Mouse (Mus musculus): ENCODE measurements around the gene Pnp.
"Not testable (repeated sequence)": the region's sequence is repeated elsewhere in the genome, so short reads cannot be mapped to it uniquely, and the experiment has no call there.

The Pnp gene

DNA sequence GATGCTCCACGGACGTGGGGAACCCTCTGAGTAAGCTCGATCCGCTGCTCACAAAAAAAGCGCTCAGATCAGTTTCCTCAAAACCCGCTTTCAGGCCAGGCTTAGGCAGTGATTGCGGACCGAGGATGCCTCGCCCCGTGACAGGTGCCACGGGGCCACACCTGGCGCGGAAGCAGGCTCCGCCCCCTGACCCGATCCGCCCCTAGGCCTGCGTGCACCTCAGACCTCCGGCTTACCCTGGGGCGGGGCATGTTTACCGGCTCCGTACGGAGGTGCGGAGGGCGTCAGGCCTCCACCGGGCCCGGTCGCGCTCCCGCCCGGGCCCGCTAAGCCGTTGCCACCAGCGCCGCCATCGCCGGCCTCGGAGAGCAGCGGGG, 517 bp upstream of the Pnp start:
- no peak for DNase-seq (ENCODE audit: low spot score)

DNA sequence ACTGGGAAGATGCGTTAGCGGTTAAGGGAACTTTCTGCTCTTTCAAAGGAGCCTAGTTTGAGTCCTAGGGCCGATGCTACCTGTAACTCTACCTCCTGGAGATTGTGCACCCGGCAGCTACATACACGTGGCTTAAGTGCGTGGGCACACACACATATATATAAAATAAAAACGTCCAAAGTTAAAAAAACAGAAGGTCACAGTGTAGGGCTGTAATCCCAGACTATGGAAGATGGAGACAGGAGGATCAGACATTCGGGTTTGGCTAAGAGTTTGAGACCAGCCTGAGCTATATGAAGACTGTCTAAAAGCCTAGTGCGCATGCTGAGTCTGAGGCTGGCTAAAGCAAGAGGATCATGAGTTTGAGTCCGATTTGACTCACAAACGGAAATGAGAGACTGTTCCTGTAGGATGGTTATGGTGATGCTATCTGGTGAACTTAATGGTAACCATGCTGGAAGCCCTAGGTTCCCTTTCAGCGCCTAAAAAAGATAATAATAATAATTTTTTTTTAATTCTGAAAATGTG, 675 bp downstream of the Pnp start:
- no peak for DNase-seq (ENCODE audit: low spot score)

DNA sequence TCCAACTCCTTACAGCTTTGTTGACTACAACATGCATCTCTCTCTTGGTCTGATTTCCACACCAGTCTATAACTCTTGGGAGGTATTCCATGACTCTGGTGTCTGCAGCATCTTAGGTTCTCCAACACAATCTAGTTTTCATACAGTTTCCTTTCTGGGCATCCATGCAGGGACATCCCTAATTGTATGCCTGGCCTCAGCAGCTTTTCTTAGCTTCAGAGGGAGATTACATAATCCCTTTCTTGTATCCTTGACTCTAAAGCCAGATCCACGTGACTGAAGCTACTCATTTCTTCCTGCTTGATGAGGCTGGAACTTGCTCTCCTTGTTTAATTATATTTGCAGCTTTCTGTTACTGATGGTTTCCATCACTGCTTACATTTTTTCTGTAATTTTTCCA, 5.8 kb downstream of the Pnp start:
- DNase-seq (ENCODE audit: low spot score) = no peak

DNA sequence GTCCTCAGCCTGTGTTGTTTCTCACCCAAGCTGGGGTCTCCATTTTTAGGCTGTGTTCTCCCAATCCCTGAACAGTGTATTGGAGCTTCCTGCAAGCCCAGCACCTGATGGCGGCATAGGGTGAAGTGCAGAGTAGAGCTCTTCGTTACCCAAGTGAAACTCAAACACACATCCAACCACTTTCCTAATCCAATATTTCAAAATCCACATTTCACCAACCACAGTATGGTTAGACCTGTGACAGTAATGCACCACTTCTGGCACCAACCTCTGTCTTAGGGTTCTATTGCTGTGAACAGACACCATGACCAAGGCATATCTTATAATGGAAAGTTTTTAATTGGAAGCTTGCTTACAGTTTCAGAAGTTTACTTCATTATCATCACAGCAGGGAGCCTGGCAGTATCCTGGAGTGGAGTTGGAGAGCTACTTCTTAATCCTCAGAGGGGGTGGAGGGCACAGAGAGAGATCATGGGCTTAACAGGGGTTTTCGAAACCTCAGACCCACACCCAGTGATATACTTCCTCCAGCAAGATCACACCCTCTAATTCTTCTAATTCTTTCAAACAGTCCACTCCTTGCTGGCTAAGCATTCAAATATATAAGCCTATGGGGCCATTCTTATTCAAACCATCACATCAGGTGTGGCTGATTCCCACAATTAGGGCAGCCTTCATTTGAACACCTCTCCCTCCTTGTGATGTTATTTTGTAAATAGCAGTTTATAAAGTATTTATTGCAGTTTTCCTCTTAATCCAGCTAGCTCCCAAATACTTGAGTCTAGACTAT, 7.4 kb downstream of the Pnp start:
- no peak for DNase-seq (ENCODE audit: low spot score)

DNA sequence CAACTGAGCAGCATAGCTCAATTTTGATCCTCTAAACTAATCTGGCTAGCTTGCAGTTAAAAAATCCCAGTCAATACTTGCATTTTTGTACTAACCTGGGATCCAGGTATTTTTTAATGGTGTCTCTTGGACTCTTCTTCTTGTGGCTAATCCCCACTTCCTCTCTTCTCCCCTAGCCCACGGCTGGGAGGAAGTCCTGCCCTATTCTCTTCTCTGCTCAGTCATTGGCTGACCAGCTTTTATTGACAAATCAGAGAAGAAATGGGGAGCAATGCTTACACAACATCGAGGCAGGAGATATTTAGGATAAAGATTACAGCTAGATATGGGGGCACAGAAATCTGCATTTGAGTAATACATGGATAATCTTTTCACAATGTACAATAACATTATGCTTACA, 8.1 kb downstream of the Pnp start:
- no peak for DNase-seq (ENCODE audit: low spot score)

DNA sequence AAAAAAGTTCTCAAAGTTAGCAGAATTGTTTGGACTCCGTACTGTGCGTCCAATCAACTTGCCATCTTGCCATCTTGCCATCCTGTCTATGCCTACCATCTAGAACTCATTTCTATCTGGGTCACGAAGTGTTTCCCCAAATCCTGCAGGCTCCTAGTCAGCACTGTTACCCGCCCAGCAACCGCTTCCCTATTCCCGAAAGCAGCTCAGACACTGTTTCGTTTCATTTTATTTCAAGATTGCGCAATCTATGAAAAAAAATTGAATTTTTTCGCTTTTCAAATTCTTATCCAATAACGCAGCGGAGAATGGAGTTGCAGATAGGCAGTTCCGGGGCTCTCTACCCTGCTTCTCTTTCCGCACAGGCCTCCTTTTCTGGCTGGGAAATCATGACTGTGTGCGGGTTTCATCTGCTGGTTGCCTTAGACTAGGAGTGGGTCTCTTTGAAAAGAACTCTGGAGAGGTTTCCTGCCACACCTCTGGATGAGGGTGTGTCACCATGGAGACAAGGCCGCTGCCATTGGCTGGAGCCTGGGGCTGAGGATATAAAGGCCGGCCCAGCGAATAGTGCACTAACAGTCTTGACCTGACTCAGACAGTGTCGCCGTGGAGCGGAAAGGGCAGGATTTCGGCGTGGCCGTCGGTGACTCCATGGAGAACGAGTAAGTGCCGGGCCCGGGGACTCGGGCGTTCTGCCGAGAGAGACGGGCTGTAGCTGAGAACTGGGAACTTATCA, 13.2 kb downstream of the Pnp start, which contains the start of gene Gm49342:
Gene Gm49342 (plus strand): TSS at position 586 of the 736 bp plus-strand sequence.
- peak; percentile 86 for DNase-seq (ENCODE audit: low spot score)

DNA sequence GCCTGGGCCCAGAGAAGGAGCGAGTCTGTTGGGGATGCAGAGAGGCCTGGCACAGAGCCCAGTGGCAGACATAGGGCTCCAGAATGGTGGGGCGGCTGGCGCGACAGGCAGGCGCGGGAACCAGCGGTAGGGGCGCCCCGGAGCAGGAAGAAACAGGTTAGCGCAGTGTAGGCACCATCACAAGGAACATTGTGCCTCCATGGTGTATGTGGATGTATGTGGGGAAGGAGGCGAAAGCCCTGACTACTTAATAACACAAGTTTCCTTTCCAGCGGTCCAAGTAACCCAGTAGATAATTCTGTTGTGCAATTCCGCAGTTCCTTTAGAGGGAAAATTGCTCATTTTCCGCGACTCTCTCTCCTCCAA, 13.8 kb downstream of the Pnp start:
- not testable (repeated sequence) for DNase-seq (ENCODE audit: low spot score)

DNA sequence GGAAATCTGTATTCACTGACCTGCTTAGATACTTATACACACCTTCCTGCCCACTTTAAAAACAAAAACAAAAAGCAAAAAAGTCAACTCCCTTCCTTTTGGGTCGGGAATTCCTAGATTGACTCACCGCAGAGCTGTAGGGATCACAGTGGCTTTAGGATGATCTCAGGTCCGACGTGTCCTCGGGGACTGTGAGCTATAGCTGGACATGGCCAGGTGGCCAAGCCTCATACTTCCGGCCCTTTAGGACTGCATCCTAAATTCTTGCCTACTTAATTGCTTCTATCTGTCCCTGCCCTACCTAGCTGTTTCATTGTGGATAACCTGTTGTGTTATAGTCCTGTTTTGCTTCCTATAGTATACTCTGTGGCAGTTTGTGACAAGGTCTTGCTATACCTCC, 14.2 kb downstream of the Pnp start:
- DNase-seq (ENCODE audit: low spot score) = not testable (repeated sequence)

DNA sequence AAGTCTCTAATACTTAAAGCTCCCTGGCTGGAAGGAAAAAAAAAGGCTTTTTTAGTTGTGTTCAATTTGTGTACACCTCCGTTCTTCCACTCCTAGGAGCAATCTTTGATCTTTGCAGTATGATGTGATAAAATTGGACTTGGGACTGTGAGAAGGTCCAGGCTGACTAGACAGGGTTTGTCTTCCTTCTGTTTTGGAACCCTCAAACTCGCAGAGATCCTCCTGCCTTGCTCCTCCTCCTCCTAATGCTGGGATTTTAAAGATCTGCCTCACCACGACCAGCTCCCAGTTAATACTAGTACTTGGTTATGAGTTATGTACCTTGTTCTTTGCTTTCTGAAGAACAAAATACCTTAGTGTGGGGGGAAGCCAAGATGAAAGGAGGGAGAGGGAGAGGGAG, 14.6 kb downstream of the Pnp start:
- DNase-seq (ENCODE audit: low spot score) = not testable (repeated sequence)

DNA sequence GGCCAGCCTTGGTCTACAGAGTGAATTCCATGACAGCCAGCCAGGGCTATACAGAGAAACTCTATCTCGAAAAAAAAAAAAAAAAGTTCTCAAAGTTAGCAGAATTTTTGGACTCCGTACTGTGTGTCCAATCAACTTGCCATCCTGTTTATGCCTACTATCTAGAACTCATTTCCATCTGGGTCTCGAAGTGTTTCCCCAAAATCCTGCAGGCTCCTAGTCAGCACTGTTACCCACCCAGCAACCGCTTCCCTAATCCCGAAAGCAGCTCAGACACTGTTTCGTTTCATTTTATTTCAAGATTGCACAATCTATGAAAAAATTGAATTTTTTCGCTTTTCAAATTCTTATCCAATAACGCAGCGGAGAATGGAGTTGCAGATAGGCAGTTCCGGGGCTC, 24.6 kb downstream of the Pnp start:
- no peak for DNase-seq (ENCODE audit: low spot score)

DNA sequence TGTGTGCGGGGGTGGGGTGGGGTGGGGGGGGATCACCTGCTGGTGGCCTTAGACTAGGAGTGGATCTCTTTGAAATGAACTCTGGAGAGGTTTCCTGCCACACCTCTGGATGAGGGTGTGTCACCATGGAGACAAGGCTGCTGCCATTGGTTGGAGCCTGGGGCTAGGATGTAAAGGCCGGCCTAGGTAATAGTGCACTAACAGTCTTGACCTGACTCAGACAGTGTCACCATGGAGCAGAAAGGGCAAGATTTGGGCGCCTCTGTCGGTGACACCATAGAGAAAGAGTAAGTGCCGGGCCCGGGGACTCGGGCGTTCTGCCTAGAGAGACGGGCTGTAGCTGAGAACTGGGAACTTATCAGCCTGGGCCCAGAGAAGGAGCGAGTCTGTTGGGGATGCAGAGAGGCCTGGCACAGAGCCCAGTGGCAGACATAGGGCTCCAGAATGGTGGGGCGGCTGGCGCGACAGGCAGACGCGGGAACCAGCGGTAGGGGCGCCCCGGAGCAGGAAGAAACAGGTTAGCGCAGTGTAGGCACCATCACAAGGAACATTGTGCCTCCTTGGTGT, 25.1 kb downstream of the Pnp start, which contains the start of gene Pnp2:
Gene Pnp2 (plus strand): TSS at position 51 of the 567 bp plus-strand sequence.
- DNase-seq (ENCODE audit: low spot score) = peak; percentile 33

DNA sequence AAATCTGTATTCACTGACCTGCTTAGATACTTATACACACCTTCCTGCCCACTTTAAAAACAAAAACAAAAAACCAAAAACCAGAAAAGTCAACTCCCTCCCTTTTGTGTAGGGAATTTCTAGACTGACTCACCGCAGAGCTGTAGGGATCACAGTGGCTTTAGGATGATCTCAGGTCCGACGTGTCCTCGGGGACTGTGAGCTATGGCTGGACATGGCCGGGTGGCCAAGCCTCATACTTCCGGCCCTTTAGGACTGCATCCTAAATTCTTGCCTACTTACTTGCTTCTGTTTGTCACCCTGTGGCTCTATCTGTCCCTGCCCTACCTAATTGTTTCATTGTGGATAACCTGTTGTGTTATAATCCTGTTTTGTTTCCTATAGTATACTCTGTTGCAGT, 25.8 kb downstream of the Pnp start:
- DNase-seq (ENCODE audit: low spot score) = not testable (repeated sequence)

DNA sequence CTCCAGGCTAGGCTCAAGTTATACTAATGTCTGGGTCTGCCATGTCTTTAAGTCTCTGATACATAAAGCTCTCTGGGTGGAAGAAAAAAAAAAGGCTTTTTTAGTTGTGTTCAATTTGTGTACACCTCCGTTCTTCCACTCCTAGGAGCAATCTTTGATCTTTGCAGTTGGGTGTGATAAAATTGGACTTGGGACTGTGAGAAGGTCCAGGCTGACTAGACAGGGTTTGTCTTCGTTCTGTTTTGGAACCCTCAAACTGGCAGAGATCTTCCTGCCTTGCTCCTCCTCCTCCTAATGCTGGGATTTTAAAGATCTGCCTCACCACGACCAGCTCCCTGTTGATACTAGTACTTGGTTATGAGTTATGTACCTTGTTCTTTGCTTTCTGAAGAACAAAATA, 26.3 kb downstream of the Pnp start:
- DNase-seq (ENCODE audit: low spot score) = not testable (repeated sequence)

DNA sequence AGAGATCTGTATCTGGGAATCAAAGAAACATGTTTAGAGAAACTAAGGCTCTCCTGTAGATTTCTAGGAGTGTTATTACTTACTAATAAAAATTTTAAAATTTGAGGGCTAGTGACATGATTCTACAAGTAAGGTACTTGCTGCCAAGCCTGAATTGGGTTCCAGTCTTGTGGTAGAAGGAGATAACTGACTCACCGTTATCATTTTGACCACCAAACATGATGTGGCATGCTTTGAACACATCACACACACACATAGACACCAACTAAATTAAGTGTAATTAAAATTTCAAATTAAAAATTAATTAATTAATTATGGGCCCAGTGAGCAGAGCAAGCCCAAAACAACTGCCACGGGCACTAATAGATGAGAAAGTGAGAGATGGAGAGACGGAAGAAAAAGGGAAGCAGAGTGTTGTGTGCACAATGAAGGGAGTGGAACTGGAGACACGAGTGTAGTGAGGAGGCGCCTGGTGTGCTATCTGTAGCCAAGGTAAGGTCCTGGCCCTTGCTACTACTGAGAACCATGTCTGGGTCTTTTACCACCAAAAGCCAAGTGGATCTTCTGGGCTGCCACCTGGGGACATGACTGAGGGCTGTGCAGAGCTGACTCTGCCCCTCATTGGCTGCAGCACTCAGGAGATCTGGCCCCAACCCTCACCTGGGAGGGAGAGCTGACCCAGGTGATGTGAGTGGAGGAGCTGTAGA, 27.6 kb downstream of the Pnp start:
- not testable (repeated sequence) for DNase-seq (ENCODE audit: low spot score)

DNA sequence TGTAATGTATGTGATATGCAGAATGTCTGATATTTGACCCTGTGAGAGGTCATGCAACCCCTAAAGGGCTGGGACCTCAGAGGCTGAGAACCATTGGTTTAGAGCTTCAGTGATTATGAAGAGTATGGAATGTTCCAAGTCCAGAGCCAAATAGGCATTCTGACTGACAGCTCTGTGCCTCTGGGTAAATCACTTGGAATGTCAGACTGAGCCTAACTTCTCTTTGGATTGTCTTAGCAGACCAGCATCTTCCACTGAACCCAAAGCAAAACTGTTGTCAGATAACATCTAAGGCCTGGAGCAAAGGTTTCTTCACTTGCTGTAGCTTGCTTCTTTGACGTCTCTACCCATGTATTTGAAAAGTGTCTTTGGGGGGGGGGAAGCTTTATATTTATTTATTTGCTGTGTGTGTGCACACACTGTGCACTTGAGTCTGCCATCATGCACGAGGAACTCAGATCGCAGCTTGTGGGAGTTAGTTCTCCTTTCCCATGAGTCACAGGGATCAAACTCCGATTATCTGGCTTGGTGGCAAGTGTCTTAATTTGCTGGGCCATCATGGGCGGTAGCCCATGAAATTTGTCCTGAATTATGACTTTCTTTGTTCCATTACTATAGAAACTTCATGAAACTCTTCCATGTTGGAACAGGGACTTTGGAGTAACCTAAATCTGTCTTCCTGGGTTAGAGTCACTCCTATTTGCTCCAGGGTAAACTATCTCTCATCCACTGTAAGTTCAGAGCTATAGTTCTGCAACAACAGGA, 37.5 kb downstream of the Pnp start:
- DNase-seq (ENCODE audit: low spot score) = no peak

DNA sequence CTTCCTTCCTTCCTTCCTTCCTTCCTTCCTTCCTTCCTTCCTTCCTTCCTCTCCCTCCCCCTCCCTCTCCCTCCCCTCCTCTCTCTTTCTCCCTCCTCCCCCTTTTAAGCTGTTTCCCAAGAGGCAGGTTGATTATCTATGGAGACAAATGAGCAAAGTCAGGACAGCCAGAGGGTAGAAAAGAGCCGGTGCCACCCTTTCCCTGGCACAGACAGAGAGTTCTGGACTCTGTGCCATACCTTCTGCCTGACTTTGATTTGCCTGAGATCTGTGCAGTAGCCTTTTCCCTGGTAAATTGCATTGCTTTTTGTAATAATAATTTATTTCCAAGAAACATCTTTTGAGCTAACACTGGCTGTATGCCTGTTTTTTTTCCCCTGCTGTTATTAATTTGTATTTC, 38.2 kb downstream of the Pnp start:
- DNase-seq (ENCODE audit: low spot score) = no peak

DNA sequence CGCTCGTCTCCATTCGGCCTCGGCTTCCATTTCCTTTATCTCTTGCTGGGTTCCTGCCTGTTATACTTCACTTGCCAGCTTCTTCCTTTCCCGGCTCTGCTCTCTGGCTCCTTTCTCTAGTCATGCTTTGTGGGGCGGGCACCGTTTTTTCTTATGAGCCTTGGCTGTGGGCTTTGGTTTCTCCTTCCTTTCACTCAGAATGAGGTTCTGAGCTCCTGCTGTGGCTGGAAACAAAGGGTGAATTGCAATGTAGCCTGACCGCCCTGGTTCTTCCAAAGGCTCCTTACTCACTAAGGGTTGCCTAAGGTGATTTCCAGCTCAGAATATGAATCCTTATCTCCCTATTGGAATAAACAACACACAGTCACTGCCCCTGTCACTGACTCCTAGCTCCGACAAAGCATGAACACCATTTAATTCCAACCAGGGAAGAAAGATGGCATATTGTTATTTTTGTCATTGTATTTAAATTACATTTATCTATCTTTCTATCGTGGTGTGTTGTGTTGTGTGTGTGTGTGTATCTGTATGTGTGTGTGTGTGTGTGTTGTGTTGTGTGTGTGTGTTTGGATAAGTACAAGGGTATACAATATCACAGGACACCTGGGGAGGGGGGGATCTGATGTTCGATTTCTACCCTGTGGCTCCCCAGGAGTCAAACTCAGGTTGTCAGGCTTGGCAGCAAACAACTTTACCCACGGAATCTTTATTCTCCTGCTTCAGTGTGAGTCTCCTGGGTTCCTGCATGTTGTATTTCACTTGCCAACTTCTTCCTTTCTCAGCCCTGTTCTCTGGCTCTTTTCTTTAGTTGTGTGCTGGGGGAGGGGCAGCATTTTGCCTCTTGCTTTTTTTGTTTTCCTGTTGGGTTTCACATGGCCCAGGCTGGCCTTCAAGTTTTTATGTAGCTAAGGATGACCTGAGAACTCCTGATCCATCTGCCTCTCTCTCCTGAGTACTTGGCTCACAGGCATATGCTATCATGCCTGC, 39.0 kb downstream of the Pnp start:
- DNase-seq (ENCODE audit: low spot score) = peak; percentile 29

DNA sequence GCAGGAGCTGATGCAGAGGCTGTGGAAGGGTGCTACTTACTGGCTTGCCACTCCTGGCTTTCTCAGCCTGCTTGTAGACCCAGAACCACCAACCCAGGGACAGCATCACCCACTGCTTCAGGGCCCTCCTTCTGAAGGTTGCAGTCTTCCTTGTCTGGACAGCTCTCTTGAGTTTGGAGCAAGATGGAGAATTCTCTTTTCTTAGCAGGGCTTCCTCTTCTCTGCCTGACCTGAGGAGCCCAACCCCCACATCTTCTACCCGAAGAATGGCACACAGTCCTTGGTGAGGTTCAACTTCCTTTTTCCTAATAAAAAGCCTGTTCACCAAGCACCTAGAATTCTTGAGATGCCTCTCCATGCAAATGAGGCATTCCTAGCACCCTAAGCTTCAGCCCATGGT, 39.9 kb downstream of the Pnp start:
- DNase-seq (ENCODE audit: low spot score) = no peak

DNA sequence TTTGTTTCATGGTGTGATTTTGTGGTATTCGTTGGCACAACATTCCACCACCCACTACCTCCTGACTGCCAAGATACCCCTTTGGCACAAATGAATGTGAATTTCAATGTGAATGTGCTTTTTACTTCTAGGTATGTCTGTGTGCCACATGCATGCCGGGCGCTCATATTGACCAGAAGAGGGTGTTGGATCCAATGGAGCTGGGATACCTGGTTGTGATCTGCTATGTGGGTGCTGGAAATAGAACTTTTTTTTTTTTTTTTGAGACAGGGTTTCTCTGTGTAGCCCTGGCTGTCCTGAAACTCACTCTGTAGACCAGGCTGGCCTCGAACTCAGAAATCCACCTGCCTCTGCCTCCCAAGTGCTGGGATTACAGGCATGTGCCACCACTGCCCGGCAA, 42.2 kb downstream of the Pnp start:
- DNase-seq (ENCODE audit: low spot score) = not testable (repeated sequence)

DNA sequence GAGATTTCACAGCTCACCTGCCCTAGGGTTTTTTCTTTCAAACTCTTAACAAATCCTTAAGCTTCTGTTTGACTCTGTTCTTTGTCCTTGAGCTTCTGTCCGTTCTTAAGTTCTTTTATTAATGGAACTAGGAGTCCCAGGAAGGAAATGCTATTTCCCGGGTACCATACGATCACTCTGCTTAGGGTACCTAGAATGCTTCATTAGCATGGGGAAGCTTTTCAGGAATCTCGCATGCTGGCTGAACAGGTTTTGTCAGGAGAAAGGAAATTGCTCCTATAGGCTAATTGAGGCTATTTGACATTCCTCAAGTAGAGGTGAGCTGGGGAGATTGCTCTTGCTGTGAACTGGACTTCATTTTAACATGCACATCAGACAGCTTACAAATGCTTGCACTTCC, 42.8 kb downstream of the Pnp start:
- no peak for DNase-seq (ENCODE audit: low spot score)

Data from left cerebral cortex, adult 11 months (tissue).